Mouse (Mus musculus) heart, adult 11 months (tissue): Measurements from ENCODE around the gene Tgif1.

ENCODE experiments used
- DNase-seq: peaks from one replicate; pipeline ENCODE4 v3.0.0; 2022

Gene Tgif1

DNA sequence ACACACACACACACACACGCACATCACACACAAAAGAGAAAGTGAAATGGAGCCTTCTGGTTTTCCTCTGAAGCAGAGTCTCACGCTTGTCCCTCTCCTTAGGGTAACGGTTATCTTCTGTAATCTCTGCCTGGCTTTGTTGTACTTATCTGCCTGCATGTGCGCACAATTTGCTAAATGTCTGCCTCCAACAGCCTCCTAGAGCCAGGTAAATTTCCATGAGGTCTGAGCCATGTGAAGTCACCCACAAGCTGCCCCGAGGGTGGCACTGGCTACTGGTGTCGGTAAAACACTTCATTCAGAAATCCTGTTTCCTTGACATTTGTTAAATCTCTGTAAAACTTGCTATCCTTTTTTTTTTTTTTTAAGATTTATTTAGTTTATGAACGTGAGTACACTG is 15.3 kb downstream of the Tgif1 start:
- DNase-seq: peak; percentile 66

DNA sequence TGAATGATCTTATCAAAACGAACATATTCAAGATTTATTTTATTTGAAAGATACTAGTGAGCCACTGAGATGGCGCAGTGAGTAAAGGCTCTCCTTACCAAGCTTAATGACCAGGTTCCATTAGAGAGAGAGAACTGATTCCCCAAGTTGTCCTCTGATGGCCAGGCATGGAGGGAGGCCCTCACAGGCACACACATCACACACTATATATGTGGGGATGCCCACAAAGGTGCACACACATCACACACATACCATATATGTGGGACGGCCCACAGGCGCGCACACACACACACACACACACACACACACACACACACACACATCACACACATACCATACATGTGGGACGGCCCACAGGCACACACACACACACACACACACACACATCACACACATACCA is 15.9 kb downstream of the Tgif1 start:
- peak; percentile 71 for DNase-seq

DNA sequence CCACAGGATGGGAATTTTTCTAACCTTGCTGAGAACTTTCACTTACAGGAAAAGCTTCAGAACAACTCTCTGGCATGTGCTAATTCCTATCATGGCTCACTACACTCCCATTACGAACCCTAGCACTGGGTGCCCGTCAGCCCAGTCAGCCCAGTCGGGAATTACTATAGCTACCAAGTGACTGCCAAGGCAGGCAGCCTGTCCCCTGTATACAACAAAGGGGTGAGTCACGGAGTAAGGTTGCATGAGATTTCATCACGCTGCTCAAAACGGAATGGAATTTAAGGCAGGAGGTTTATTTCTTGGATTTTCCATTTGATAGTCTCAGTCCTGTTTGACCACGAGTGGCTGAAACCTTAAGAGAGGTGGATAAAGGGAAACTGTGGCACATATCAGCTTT is 16.5 kb downstream of the Tgif1 start:
- DNase-seq: peak; percentile 80

DNA sequence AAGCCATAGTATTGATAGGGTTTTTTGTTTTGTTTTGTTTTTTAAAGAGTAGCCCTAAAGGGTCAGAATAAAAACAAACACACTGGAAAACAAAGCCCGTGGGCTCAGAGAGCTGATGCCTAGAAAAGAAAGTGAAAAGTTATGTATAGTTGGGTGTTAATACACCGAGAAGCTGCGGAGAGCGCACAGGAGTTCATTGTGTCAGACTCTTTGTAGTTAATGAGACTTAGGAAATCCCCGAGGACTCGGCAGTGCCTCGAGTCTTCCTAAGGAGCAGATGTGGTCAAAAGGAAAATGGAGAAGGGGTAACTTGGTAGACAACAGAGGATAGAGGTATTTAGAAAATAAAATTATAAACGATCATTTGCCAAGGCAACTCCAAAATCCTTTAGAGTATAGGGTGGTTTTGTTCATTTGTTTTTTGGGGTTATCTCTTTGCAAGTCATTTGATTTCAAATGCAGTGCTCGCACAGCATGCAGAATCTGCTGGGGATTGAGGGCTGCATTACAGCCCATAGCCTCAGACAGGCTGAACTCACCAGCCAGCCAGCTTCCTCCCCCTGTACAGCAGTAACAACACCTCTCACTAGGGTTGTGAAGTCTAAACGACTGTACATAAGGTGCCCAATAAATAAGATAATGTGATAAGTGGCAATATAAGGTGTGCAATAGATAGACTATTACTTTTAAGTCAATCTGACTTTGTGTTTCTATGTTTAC is 18.1 kb downstream of the Tgif1 start:
- DNase-seq: peak; percentile 72

DNA sequence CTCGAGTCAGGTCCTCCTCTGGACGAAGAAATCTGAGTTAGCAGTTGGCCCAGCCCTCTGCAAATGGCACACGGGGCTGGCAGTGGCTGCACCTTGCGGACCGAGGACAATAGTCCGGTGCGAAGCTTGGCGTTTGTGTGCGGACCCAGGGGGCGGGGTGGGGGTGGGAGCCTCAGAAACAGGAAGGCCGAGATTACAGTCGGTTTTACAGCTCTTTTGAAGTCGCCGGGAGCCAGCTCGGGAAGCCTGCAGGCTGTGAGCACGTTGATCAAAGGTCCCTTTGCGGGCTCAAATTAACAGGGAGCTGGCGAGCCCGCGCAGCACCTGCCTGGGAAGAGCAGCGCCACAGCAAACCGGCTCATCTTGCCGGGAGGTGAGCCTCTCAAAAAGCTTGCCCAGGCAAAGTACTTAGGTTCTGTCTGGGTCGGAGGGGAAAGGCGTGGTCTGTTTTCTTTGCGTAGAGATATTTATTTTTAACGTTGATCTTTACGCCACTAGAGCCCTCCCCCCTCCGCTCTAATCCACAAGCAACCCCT is 18.8 kb downstream of the Tgif1 start:
- peak; percentile 94 for DNase-seq

DNA sequence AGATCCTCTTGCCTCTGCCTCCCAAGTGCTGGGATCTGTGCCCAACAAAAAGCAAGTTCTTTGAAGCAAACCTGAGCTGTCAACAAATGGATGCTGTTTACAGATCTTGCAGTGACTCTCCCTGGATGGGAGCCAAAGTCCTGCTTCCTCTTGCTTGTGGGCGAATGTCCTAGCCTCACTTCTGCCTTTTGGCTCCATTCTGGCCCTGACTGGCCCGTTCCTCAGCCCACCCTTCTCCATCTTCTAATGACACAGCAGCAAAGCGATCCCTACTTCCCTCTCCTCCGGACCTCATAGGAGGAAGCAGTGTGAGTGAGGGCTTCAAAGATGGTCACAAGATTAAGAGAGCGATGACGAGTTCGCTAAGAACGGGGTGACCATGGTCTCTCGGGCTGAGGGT is 20.8 kb downstream of the Tgif1 start:
- DNase-seq: peak; percentile 98

DNA sequence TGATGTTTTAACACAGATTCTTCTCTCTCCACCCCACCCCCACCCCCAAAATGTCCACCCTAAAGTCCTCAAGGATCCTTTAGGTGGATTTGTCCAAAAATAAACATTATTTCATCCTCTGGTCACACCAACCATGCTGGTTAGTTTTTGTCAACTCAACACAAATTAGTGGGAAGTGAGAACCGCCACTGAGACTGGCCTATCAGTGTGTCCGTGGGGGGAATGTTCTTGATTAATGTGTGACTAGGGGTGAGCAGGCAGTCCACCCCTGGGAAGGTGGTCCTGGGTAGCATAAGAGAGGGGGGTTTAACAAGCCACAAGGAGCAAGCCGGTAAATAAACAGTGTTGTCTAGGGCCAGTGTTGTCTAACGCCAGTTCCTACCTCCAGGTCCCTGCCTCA is 21.8 kb downstream of the Tgif1 start:
- peak; percentile 91 for DNase-seq

DNA sequence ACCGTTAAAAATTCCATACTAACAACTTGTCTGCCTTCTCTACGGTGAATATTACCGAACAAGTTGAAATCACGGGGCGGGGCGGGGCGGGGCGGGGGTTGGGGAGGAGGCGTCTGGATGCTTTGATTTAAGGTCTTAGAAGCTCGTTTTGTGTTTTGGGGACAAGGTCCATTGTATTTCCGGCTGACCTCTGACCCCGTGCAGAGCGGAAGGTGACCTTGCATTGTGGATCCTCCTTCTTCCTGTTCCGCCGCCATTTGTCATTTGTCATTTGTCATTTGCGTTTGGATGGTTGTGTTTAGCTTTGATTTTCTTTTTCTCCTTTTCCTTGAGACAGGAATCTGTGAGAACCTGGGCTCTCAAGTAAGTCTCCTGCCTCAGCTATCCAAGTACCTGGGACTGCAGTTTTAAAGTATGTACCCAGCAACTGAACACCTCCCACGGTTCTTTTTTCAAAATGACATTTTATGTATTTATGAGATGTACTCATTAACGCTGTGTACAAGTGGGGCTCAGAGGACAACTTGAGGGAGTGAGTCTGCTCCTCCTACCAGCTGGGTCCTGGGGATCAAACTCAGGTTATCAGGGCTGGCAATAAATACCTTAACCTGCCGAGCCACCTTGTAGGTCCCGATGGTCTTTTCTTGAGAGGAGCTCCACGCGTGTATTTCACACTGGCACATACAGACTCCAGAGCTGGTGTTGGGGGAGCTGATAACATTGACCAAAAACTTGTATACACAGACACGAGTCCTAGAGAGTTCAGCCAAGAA is 23.2 kb downstream of the Tgif1 start:
- DNase-seq: peak; percentile 82

DNA sequence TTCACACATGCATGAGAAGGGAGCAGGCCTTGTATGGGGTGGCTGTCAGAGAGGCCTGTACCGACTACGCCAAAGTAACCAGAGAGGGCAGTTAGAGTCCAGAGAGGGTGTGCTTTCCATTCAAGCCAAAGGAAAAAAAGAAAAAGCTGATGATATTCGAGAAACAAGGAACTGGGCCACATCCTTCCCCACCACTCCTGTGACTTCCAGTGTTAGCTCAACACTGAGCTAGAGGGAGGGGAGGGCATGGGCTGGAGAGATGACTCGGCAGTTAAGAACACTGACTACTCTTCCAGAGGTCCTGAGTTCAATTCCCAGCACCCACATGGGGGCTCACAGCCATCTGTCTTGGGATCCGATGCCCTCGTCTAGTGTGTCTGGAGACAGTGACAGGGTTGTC is 24.1 kb downstream of the Tgif1 start:
- peak; percentile 93 for DNase-seq

DNA sequence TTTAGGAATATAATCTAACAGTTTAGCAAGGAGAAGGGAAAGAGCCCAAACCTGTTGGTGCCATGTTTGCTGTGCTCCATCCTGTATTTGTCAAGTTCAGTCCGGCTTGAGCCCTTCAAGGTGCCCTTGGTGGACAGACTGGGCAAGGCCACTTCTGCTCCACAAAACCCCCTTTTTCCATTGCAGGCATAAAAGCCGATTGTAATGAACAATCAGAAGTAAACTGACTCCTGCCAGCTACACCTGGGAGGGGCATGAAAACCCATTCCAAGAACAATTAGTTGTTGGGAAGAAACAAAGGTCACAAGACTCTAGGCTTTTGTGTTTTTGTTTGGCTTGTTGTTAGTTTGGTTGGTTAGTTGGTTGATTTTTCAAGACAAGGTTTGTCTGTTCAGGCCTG is 24.8 kb downstream of the Tgif1 start:
- peak; percentile 39 for DNase-seq

DNA sequence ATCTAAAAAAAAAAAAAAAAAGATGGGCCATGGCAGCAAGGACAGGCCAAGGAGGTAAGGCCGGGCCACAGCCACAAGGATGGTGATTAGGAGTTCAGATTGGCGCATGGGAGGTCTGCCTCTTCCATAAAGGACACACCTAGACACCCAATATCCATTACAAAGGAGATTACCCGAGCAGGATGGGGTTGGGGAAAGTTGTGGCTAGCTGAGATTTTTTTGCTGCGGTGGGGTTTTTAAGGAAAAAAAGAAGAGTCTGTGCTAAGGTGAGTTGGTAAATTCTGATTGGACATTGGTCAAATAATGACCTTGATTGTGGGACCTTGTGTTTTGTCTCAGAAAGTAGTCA is 25.2 kb downstream of the Tgif1 start:
- DNase-seq: peak; percentile 59

DNA sequence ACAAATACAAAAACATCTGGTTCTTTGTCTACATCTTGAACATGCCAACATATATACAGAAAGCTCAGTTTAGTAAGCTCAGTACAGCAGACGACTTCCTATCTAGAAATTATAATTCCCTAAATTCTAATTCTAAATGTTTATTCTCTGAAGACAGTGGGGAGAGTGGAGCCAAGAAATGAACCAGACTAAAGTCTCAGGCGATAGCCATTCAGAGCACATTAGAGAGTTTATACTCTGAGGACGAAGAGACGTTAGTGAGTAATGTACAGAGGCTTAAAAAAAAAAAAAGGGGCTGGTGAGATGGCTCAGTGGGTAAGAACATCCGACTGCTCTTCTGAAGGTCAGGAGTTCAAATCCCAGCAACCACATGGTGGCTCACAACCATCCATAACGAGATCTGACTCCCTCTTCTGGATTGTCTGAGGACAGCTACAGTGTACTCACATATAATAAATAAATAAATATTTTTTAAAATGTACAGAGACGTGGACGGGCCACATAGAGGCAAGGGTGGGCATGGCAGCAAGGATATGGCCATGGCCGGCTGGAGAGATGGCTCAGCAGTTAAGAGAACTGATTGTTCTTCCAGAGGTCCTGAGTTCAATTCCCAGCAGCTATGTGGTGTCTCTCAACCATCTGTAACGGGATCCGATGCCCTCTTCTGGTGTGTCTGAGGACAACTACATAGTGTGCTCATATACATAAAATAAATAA is 25.7 kb downstream of the Tgif1 start:
- DNase-seq: peak; percentile 78

DNA sequence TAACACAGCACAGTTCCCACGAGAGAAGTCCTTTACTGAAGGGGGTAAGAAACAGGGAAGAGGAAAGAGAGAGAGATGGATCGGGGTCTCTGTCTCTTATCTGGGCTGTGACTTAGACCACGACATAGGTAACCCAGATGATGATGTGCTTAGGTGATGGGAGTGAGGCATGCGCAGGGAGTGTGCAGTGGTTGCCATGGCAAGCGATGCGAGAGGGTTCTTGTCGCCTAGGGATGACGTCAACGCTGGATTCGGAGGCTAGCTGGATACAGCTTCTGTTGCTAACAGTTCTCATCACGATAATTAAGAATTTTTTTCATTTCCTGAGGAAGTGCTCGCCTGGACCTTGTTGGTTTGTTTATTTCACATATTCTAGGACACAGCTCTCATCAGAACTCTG is 27.1 kb downstream of the Tgif1 start:
- DNase-seq: peak; percentile 59

DNA sequence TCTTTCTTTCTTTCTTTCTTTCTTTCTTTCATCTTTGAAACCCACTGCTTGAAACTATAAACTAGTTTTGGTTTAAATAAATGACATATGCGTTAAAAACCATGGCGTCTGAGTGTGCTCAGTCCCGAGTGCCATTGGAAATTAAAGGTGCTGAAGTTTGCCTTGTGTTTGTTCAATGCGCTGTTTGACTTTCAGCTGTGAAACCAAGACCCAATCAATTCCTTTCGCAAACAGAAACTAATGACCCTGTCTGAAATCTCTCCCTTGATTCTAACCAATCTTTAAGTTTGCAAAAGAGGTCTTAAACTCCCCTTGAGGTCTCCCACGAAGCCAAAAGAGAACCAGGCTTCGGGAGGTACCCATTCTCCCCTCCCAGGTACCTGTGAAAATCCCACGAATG is 30.3 kb downstream of the Tgif1 start:
- peak; percentile 33 for DNase-seq

DNA sequence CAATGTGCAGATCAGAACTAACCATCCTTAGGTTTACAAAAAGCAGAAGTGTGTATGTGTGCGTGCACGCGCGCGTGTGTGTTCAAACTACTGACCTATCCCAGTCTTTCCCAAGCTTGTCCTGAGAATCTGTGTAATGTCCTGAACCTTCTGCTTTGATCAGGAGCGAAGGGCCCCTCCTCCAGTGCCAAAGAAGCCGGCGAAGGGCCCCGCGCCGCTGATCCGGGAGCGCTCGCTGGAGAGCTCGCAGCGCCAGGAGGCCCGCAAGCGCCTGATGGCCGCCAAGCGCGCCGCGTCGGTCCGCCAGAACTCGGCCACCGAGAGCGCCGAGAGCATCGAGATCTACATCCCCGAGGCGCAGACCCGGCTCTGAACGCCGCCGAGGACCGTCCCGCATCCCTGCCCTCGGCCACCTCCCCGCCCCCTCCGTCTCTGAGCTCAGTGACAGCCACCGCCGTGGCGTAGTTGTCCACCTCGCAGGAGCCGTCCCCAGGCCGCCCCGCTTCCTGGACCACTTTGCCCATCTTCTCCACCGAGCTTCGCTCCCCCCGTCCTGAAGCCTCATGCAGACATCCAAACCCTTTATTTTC is 35.4 kb downstream of the Tgif1 start:
- peak; percentile 86 for DNase-seq

DNA sequence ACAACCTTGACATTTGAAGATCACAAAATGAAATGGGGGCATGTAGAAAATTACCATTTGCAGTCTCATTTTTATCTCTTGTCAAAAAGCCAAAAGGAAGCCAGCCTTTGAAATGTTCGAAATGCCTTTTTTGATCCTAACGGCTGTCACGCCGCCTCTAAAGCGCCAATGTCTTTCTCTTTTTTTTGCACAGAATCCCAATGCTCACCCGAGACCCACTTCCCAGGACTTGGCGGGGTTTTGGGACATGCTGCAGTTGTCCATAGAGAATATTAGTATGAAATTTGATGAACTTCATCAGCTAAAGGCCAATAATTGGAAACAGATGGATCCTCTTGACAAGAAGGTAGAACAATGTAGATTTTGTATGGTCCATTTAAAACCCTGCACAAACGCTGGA is 38.3 kb downstream of the Tgif1 start:
- DNase-seq: peak; percentile 23

DNA sequence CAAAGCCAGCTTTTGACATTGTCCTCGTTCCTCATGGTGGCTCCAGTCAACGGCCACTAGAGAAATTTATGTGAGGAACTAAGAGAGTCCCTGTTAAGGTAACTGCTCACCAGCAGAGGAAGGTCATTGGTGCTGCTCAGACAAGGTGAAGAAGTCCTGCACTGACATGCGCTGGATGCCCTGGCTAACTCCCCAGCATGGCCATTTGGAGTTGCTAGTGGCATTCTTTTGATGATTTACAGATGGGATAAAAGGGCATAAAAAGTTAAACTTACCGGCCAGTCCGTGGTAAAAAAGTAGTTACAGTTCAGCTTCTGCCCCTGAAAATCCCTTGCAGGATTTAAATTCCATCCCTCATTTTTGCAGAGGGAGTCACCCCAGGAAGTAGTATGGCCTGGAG is 42.6 kb downstream of the Tgif1 start:
- no peak for DNase-seq

DNA sequence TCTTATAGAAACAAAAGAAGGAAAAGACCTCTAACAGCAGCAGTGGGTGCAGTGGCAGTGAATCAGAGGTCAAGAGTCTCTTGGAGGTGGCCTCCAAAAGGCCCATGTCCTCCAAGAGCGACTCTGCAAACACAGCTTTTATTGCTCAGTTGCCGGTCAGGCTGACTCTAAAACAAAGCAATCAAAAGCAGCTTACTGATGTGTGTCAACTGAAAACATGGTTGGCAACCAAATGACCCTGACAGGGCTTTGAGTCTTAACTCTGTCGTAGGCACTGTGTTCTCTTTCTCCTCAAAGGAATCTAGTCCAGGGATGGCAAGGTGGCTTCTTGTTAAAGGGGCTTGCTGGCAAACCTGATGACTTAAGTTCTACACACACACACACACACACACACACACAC is 43.6 kb downstream of the Tgif1 start:
- peak; percentile 44 for DNase-seq

DNA sequence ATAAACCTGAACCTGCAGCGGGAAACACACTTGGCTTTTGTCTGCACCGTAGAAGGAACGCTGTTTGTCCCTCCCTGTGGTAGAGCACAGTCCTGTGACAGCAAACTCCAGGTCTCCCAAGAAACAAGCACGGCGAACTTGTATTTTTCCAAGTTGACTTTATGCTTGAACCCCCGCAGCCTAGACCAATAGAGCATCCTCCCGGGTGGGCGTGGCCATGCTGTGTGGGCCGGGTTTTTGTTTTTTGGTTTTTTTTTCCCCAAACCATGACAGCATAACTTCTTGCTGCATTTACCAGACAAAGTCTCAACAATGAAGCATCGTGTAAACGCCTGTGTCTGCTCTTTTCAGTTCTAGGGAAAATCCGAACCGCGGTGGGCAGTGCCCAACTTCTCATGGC is 44.5 kb downstream of the Tgif1 start:
- DNase-seq: no peak

DNA sequence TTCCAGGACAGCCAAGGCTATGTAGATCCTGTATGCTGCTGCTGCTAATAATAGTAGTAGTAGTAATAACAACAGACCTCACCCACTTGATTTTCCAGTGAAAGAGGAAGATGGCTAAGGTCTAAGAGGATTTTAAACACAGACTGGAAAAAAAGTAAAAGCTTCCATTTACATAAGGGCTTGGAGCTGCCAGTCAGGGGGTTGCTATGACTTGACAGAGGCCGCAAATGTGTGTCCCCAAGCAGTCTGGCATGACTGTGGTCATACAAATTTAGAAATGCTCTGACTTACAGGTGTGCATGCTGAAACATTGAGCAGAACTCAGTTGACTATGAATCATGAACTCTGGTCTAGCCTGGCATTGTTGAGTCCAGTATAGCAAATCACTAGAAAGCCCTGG is 45.5 kb downstream of the Tgif1 start:
- DNase-seq: no peak

DNA sequence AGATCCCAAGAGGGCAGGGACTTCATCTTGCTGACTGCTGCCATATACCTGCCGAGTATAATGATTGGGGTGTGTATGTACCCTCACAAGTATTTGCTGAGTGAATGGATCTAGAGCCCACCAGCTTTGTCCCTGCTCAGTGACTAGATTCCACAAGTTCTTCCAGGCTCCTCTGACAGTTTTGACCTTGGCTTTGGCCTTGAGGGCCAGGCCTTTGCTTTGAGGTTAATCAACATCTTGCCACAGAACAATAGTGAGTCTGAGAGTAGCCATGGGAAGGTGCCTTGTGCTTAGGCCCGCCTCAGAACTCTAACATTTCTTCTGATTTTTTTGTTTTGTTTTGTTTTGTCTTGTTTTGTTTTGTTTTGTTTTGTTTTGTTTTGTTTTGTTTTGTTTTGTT is 46.7 kb downstream of the Tgif1 start:
- no peak for DNase-seq

DNA sequence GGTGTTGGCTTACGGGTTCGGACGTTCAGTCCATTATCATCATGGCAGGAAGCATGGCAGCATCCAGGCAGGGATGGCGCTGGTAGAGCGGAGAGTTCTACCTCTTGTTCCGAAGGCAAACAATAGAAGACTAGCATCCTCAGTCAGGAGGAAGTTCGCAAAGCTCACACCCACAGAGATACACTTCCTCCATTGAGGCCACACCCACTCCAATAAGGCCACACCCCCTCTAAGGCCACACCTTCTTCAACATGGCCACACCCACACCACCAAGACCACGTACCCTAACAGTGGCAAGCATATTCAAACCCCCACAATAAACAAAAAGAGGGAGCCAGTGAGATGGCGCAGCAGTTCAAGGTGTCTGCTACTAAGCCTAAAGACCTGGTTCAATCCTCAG is 47.5 kb downstream of the Tgif1 start:
- DNase-seq: no peak

DNA sequence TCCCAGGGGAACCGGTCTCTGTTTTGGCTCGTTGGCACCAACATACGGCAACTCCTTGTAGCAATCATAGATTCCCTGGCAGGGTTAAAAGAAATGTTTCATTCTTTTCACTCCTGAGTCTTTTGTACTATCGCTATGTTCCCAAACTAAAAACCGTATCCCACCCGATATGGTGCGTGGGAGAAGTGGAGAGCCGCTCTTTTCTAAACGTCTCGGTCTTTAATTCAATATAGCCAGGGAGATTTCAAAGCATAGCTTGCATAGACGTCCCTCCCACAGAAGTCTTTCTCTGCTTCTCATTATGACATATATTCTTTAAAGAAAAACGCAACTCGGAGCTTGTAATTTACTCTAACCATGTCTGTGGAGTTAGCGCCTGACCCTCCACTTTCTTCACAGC is 51.3 kb downstream of the Tgif1 start:
- DNase-seq: peak; percentile 22
